ENCODE assay signal across 8 mouse cellular contexts in genomic region chr11:87109519-87110171, GRCm38 (mm10). TPM values are rescaled to one million over a fixed set of nuclear protein-coding genes. Genes with fewer than 3 reads are reported as not detected.
DNase-seq lines count a peak whose midpoint lies in the region; ATAC-seq lines count a peak whose summit lies in the region.

No protein-coding gene starts in this region.

- H3K36me3 ChIP-seq in heart, embryonic 16.5 days (ENCODE audit: control insufficient read depth, insufficient read depth): peaks cover 13% of the 10 kb centered on the region
- 0 out of 2 replicates have a peak, but pooled peaks cover under 1% of the 10 kb centered on the region for H3K36me3 ChIP-seq in neural tube, embryonic 11.5 days (ENCODE audit: control insufficient read depth, insufficient read depth, low read length)

- H3K9me3 ChIP-seq in heart, embryonic 16.5 days (replicated peaks; ENCODE audit: control insufficient read depth, low read length): no peaks in the 10 kb centered on the region
- no peaks in the 10 kb centered on the region for H3K9me3 ChIP-seq in neural tube, embryonic 11.5 days (ENCODE audit: control insufficient read depth, low read length)

- peak overlapping the region; percentile 81 for H3K9ac ChIP-seq in heart, embryonic 16.5 days (ENCODE audit: low read length)
- H3K9ac ChIP-seq in neural tube, embryonic 11.5 days (ENCODE audit: low read length): peak overlapping the region; percentile 98

- peak overlapping the region; percentile 70 for H3K4me3 ChIP-seq in heart, embryonic 16.5 days (ENCODE audit: low read length)
- peak overlapping the region; percentile 95 for H3K4me3 ChIP-seq in neural tube, embryonic 11.5 days (ENCODE audit: low read depth, low read length)

- H3K4me1 ChIP-seq in heart, embryonic 16.5 days (ENCODE audit: control insufficient read depth, insufficient read depth, low read length): peaks cover 13% of the 10 kb centered on the region
- no peaks in the 10 kb centered on the region; the same call in 1 of the 2 replicates for H3K4me1 ChIP-seq in neural tube, embryonic 11.5 days (ENCODE audit: control insufficient read depth, insufficient read depth, low read length)

- H3K27ac ChIP-seq in heart, embryonic 16.5 days (ENCODE audit: low read length): peak overlapping the region; percentile 91
- peak overlapping the region; percentile 93 for H3K27ac ChIP-seq in neural tube, embryonic 11.5 days (ENCODE audit: low read depth, low read length)

- no peak for ATAC-seq in heart, embryonic 16.5 days (replicated peaks; ENCODE audit: extremely low read depth, insufficient read depth, low FRiP score)
- ATAC-seq in neural tube, embryonic 11.5 days (ENCODE audit: insufficient read depth, low FRiP score, low TSS enrichment): no peak

- under 1% methylated on average over 42 of the region's 42 CpGs for WGBS in heart, embryonic 16.5 days
- under 1% methylated on average over 42 of the region's 42 CpGs for WGBS in neural tube, embryonic 11.5 days

- H3K27me3 ChIP-seq in heart, embryonic 16.5 days (ENCODE audit: control insufficient read depth, insufficient read depth, low read length): no peaks in the 10 kb centered on the region
- H3K27me3 ChIP-seq in neural tube, embryonic 11.5 days (ENCODE audit: control insufficient read depth, insufficient read depth, low read length): no peaks in the 10 kb centered on the region

- H3K4me2 ChIP-seq in heart, embryonic 16.5 days (ENCODE audit: low read depth, low read length): peak overlapping the region; percentile 61
- H3K4me2 ChIP-seq in neural tube, embryonic 11.5 days (ENCODE audit: low read depth): peak overlapping the region; percentile 51

- peak; percentile 41 to 43 for DNase-seq in cerebellum, adult 18-20 months
- no peak for DNase-seq in cerebellum, adult 8-10 months
- DNase-seq in 3T3-L1 (ENCODE audit: low read depth, low spot score) (peak; percentile 44), liver (peak; percentile 57)
- DNase-seq in cerebellum, postnatal 25 days: peak; percentile 45 to 51
- DNase-seq in neural tube, embryonic 11.5 days (ENCODE audit: low spot score): peak; percentile 58
- DNase-seq in layer of hippocampus, postnatal 10 days (ENCODE audit: low spot score in 2 of 2): no peak

RNA-seq across cellular contexts. Expression of gene Ska2, which starts 0.6 kb away (rescaled TPM):
- 48.0 and 55.9 TPM in 2 replicates for polyA plus RNA-seq in heart, embryonic 16.5 days (2015; fragmentation: Nextera tagmentation; extraction: Ambion mirVana)
- polyA plus RNA-seq in neural tube, embryonic 11.5 days (2014; fragmentation: Nextera tagmentation; extraction: Ambion mirVana): 93.0 and 97.4 TPM in 2 replicates
- 10 to 100 TPM; 16.8 to 16.9 TPM for total RNA-seq in layer of hippocampus, postnatal 10 days (2021)

RNA-seq across cellular contexts. Expression of gene Prr11, which starts 1.1 kb away (rescaled TPM):
- 5.5 and 6.2 TPM in 2 replicates for polyA plus RNA-seq in heart, embryonic 16.5 days (2015; fragmentation: Nextera tagmentation; extraction: Ambion mirVana)
- polyA plus RNA-seq in neural tube, embryonic 11.5 days (2014; fragmentation: Nextera tagmentation; extraction: Ambion mirVana): 20.5 TPM in 2 replicates
- 1 to 10 TPM; 2.0 to 2.3 TPM for total RNA-seq in layer of hippocampus, postnatal 10 days (2021)

RNA-seq across cellular contexts. Expression of gene Trim37, which starts 17.2 kb away (rescaled TPM):
- 17.8 and 21.3 TPM in 2 replicates for polyA plus RNA-seq in heart, embryonic 16.5 days (2015; fragmentation: Nextera tagmentation; extraction: Ambion mirVana)
- 74.8 and 80.3 TPM in 2 replicates for polyA plus RNA-seq in neural tube, embryonic 11.5 days (2014; fragmentation: Nextera tagmentation; extraction: Ambion mirVana)
- 100 to 1,000 TPM; 160 to 169 TPM for total RNA-seq in layer of hippocampus, postnatal 10 days (2021)

RNA-seq across cellular contexts. Expression of gene Smg8, which starts 23.1 kb away (rescaled TPM):
- polyA plus RNA-seq in heart, embryonic 16.5 days (2015; fragmentation: Nextera tagmentation; extraction: Ambion mirVana): 12.7 and 13.9 TPM in 2 replicates
- 30.0 and 34.4 TPM in 2 replicates for polyA plus RNA-seq in neural tube, embryonic 11.5 days (2014; fragmentation: Nextera tagmentation; extraction: Ambion mirVana)
- 10 to 100 TPM; 14.8 to 15.7 TPM for total RNA-seq in layer of hippocampus, postnatal 10 days (2021)

RNA-seq across cellular contexts. Expression of gene Gdpd1, which starts 35.8 kb away (rescaled TPM):
- polyA plus RNA-seq in heart, embryonic 16.5 days (2015; fragmentation: Nextera tagmentation; extraction: Ambion mirVana): 27.5 and 32.1 TPM in 2 replicates
- polyA plus RNA-seq in neural tube, embryonic 11.5 days (2014; fragmentation: Nextera tagmentation; extraction: Ambion mirVana): 94.1 and 102 TPM in 2 replicates
- total RNA-seq in layer of hippocampus, postnatal 10 days (2021): 10 to 100 TPM; 57.5 to 60.4 TPM

Comparison
In these comparisons a context has a peak if more than half of its experiments do, and no peak if none do; other contexts are left out.
1. DNase-seq: peak in cerebellum, adult 18-20 months (2 of 2), 3T3-L1 (single experiment), cerebellum, postnatal 25 days (2 of 2), liver (single experiment) and neural tube, embryonic 11.5 days (single experiment); none in cerebellum, adult 8-10 months (single experiment) and layer of hippocampus, postnatal 10 days (0 of 2).